In genomic region chr6:142701652-142702637, GRCm38 (mm10) we compare ENCODE assay signal across 8 mouse cellular contexts. TPM values are rescaled to one million over a fixed set of nuclear protein-coding genes. Genes with fewer than 3 reads are reported as not detected.
A peak's percentile ranks its signal among the peaks of the same experiment; 100 is the strongest.
DNase-seq lines count a peak whose midpoint lies in the region; ATAC-seq and TF ChIP-seq lines count a peak whose summit lies in the region.

Abcc9 (minus strand) TSS chr6:142702315.

- DNase-seq in urinary bladder, adult 2 months (ENCODE audit: low spot score): peak; percentile 35
- DNase-seq in urinary bladder, postnatal 10 days (ENCODE audit: low spot score): no peak
- peak; percentile 88 for DNase-seq in gastrocnemius, adult 2 months
- DNase-seq in hindbrain, embryonic 11.5 days (ENCODE audit: low spot score): peak; percentile 52
- no peak for DNase-seq in liver, embryonic 13.5 days
- no peak for DNase-seq in layer of hippocampus, postnatal 14 days (ENCODE audit: low spot score in 2 of 2)

- no peaks in the 10 kb centered on the region for H3K36me3 ChIP-seq in hindbrain, embryonic 11.5 days (ENCODE audit: control insufficient read depth, insufficient read depth, low read length)
- no peaks in the 10 kb centered on the region for H3K36me3 ChIP-seq in liver, embryonic 13.5 days

- H3K4me1 ChIP-seq in hindbrain, embryonic 11.5 days (replicated peaks; ENCODE audit: control insufficient read depth, insufficient read depth, low read length): 0 out of 2 replicates have a peak, but pooled peaks cover 2% of the 10 kb centered on the region
- H3K4me1 ChIP-seq in liver, embryonic 13.5 days (replicated peaks): 0 out of 2 replicates have a peak, but pooled peaks cover 4% of the 10 kb centered on the region
- peaks cover 4% of the 10 kb centered on the region for H3K4me1 ChIP-seq in olfactory bulb, adult 2 months (ENCODE audit: control insufficient read depth, insufficient read depth, low read length)

- no peak for TF ChIP-seq POLR2A in olfactory bulb, adult 2 months (IDR thresholded peaks at IDR 0.05; ENCODE audit: insufficient read depth, low read depth, low read length)

- H3K27ac ChIP-seq in gastrocnemius, adult 2 months: peak within 1 kb of the TSS; percentile 98
- no peak within 1 kb of the TSS for H3K27ac ChIP-seq in hindbrain, embryonic 11.5 days (ENCODE audit: low read depth, low read length)
- peak within 1 kb of the TSS; percentile 16; the same call in 1 of the 2 replicates for H3K27ac ChIP-seq in liver, embryonic 13.5 days
- no peak within 1 kb of the TSS for H3K27ac ChIP-seq in olfactory bulb, adult 2 months (ENCODE audit: insufficient read depth, low read depth, low read length)

- peak within 1 kb of the TSS; percentile 77 for H3K4me3 ChIP-seq in gastrocnemius, adult 2 months
- peak within 1 kb of the TSS; percentile 31 for H3K4me3 ChIP-seq in hindbrain, embryonic 11.5 days (ENCODE audit: low read depth, low read length)
- peak within 1 kb of the TSS; percentile 40 for H3K4me3 ChIP-seq in liver, embryonic 13.5 days (replicated peaks)
- peak within 1 kb of the TSS; percentile 25; the same call in 1 of the 2 replicates for H3K4me3 ChIP-seq in olfactory bulb, adult 2 months (ENCODE audit: insufficient read depth, low read depth, low read length)

- peak; percentile 59 for TF ChIP-seq CTCF in gastrocnemius, adult 2 months (IDR thresholded peaks at IDR 0.05)
- no peak for TF ChIP-seq CTCF in olfactory bulb, adult 2 months (IDR thresholded peaks at IDR 0.05; ENCODE audit: insufficient read depth, low read depth, low read length)

- peak within 1 kb of the TSS; percentile 71 for H3K4me2 ChIP-seq in hindbrain, embryonic 11.5 days (replicated peaks; ENCODE audit: low read depth, low read length)
- peak within 1 kb of the TSS; percentile 50 for H3K4me2 ChIP-seq in liver, embryonic 13.5 days

- peak; percentile 70 for ATAC-seq in hindbrain, embryonic 11.5 days (ENCODE audit: low FRiP score)
- peak; percentile 31; the same call in 1 of the 2 replicates for ATAC-seq in liver, embryonic 13.5 days (ENCODE audit: low read depth)
- no peak for ATAC-seq in CD4-positive, CD25-positive, alpha-beta regulatory T cell, adult 4 months

- 7% methylated on average over 36 of the region's 36 CpGs for WGBS in hindbrain, embryonic 11.5 days
- WGBS in liver, embryonic 13.5 days (ENCODE audit: insufficient replicate concordance): 8% methylated on average over 36 of the region's 36 CpGs
- WGBS in olfactory bulb, adult 2 months: 9% methylated on average over 36 of the region's 36 CpGs

- H3K9me3 ChIP-seq in hindbrain, embryonic 11.5 days (ENCODE audit: control insufficient read depth, low read length): no peaks in the 10 kb centered on the region
- H3K9me3 ChIP-seq in liver, embryonic 13.5 days (replicated peaks): no peaks in the 10 kb centered on the region

- intact Hi-C loops in gastrocnemius, adult 2 months (cut with DNase I): no loop called here

- H3K27me3 ChIP-seq in hindbrain, embryonic 11.5 days (ENCODE audit: control insufficient read depth, insufficient read depth, low read length): no peaks in the 10 kb centered on the region
- peaks cover 7% of the 10 kb centered on the region for H3K27me3 ChIP-seq in liver, embryonic 13.5 days

- peak within 1 kb of the TSS; percentile 28; the same call in 1 of the 2 replicates for H3K9ac ChIP-seq in hindbrain, embryonic 11.5 days (ENCODE audit: low read depth, low read length)
- peak within 1 kb of the TSS; percentile 17; the same call in 1 of the 2 replicates for H3K9ac ChIP-seq in liver, embryonic 13.5 days

RNA-seq across cellular contexts. Expression of gene Abcc9, which starts in this region (rescaled TPM):
- 20.2 and 33.7 TPM in 2 replicates for polyA plus RNA-seq in urinary bladder, adult 2 months (2012; rRNA removed)
- total RNA-seq in gastrocnemius, adult 2 months (2021): 100 to 1,000 TPM; 123 to 135 TPM
- polyA plus RNA-seq in hindbrain, embryonic 11.5 days (2014; fragmentation: Nextera tagmentation; extraction: Ambion mirVana): 2.1 and 3.4 TPM in 2 replicates
- polyA plus RNA-seq in liver, embryonic 13.5 days (2015; fragmentation: Nextera tagmentation; extraction: Ambion mirVana): 1.1 and 1.9 TPM in 2 replicates
- polyA plus RNA-seq in olfactory bulb, adult 2 months (2012; ENCODE audit: insufficient read depth, insufficient read length, low replicate concordance, missing spikeins): not detected in 2 replicates
- polyA plus RNA-seq in CD4-positive, CD25-positive, alpha-beta regulatory T cell, adult 4 months (2017; shearing (Covaris generic)): not detected
- 1 to 10 TPM; 7.1 to 8.1 TPM for total RNA-seq in layer of hippocampus, postnatal 14 days (2021)

Comparison
In these comparisons a context has a peak if more than half of its experiments do, and no peak if none do; other contexts are left out.
1. RNA of gene Abcc9 (total RNA-seq): 123 to 135 TPM in gastrocnemius, adult 2 months; 7.1 to 8.1 TPM in layer of hippocampus, postnatal 14 days; every median in the first group is over 10 times any median in the second.
2. DNase-seq: peak in urinary bladder, adult 2 months (single experiment), gastrocnemius, adult 2 months (single experiment) and hindbrain, embryonic 11.5 days (single experiment); none in urinary bladder, postnatal 10 days (single experiment), liver, embryonic 13.5 days (single experiment) and layer of hippocampus, postnatal 14 days (0 of 2).
3. H3K27ac ChIP-seq: peak in gastrocnemius, adult 2 months (single experiment) and liver, embryonic 13.5 days (single experiment); none in hindbrain, embryonic 11.5 days (single experiment) and olfactory bulb, adult 2 months (single experiment).
4. H3K4me3 ChIP-seq: peak in every context shown above with its lines; median percentile 77 in gastrocnemius, adult 2 months; 40 in liver, embryonic 13.5 days; 31 in hindbrain, embryonic 11.5 days; 25 in olfactory bulb, adult 2 months.